Mouse (Mus musculus) heart, postnatal 0 days (tissue): Measurements from ENCODE around the gene Hes5.

Source experiments
- CTCF ChIP-seq: IDR thresholded peaks from 2 replicates; pipeline ENCODE4 v1.5.1; 2016; ENCODE audit warnings: antibody characterized with exemption, control low read depth, low read depth
- EP300 ChIP-seq: IDR thresholded peaks from 2 replicates; pipeline ENCODE4 v1.6.1; 2016; ENCODE audit warnings: antibody characterized with exemption, low read depth

GRCm38 (mm10) chr4:154972546-154972945 is 11.8 kb downstream of the Hes5 start:
- TF ChIP-seq CTCF: no peak
- TF ChIP-seq EP300: no peak
